Mouse (Mus musculus) G1E (cell line): ENCODE results near the gene Gpr162. TPM values are rescaled to one million over a fixed set of nuclear protein-coding genes. Genes with fewer than 3 reads are reported as not detected.

Experiments
- ATAC-seq: 2 replicates; pipeline ENCODE4 v1.8.0; 2016; ENCODE audit warnings: mild to moderate bottlenecking; ENCODE audit not compliant: insufficient number of reproducible peaks, poor library complexity, low FRiP score, severe bottlenecking; ENCODE audit errors: extremely low read depth
- DNase-seq: peaks from one replicate; pipeline ENCODE4 v3.0.0; 2012; ENCODE audit warnings: low spot score
- H3K27me3 ChIP-seq: 2 replicates; pipeline ENCODE4 v1.6.1; 2012; ENCODE audit warnings: mild to moderate bottlenecking, low read length, inconsistent platforms; ENCODE audit not compliant: insufficient read depth
- H3K36me3 ChIP-seq: replicated peaks from 2 replicates; pipeline ENCODE3; 2012; ENCODE audit warnings: mild to moderate bottlenecking, inconsistent platforms
- H3K4me1 ChIP-seq: 2 replicates; pipeline ENCODE4 v1.6.1; 2012; ENCODE audit warnings: low read depth, low read length, inconsistent platforms, mixed read lengths; ENCODE audit not compliant: insufficient read depth
- H3K4me3 ChIP-seq: 2 replicates; pipeline ENCODE4 v1.5.1; 2012; ENCODE audit warnings: low read depth, mild to moderate bottlenecking, inconsistent platforms, low read length, moderate library complexity, mixed read lengths
- H3K9me3 ChIP-seq: replicated peaks from 2 replicates; pipeline ENCODE4 v1.6.1; 2012; ENCODE audit warnings: inconsistent platforms
- CTCF ChIP-seq: IDR thresholded peaks from 2 replicates; pipeline ENCODE4 v1.5.1; 2012; ENCODE audit warnings: low read depth, low read length, inconsistent platforms, mixed read lengths
- GATA1 ChIP-seq: IDR thresholded peaks from 2 replicates; pipeline ENCODE4 v1.6.1; 2012; ENCODE audit warnings: borderline replicate concordance, low read length, inconsistent platforms, mixed read lengths
- GATA2 ChIP-seq: IDR thresholded peaks from 2 replicates; pipeline ENCODE4 v1.6.1; 2012; ENCODE audit warnings: low read depth, low read length, inconsistent platforms, borderline replicate concordance
- POLR2AphosphoS5 ChIP-seq: IDR thresholded peaks from 2 replicates; pipeline ENCODE4 v1.6.1; 2012; ENCODE audit warnings: low read depth, low read length, inconsistent platforms; ENCODE audit not compliant: insufficient replicate concordance
- TAL1 ChIP-seq: conservative IDR thresholded peaks from 2 replicates; pipeline ENCODE4 v1.6.1; 2012; ENCODE audit warnings: low read depth, low read length, inconsistent platforms, mixed read lengths
- polyA plus RNA-seq: library from polyadenylated mRNA; stranded (reverse); fragments of >175 nt; gene quantifications from 2 replicates; pipeline ENCODE4 v1.2.3, GENCODE M21; 2012
- total RNA-seq, 2 experiments: library from RNA; stranded (forward) in 1 of 2; stranded (reverse) in 1 of 2; fragments of 200-1000 nt in 1 of 2; fragments of >200 nt in 1 of 2; fragmentation: Nextera tagmentation in 1 of 2; gene quantifications; 2 replicates each; pipeline ENCODE4 v1.2.3; 2014 to 2017

Gene Gpr162
- total RNA-seq (2014; fragmentation: Nextera tagmentation) = not detected in 2 replicates
- 0.22 and 0.41 TPM in 2 replicates for total RNA-seq (2017)
- not detected in 2 replicates for polyA plus RNA-seq

- Histone ChIP-seq H3K4me3 (no peak within 1 kb of the TSS), H3K4me1 (peaks cover 5% of the 10 kb centered on the region; the same call in 1 of the 2 replicates), H3K27me3 (peaks cover 73% of the 10 kb centered on the region), H3K9me3 (no peaks in the 10 kb centered on the region), H3K36me3 (no peaks in the 10 kb centered on the region)
- TF ChIP-seq GATA2 = no peak
- no peak for TF ChIP-seq TAL1
- no peak for TF ChIP-seq GATA1
- no peak for TF ChIP-seq POLR2AphosphoS5
- no peak for TF ChIP-seq CTCF
- DNase-seq (no peak), ATAC-seq (no peak)
Measured at GRCm38 (mm10) chr6:124863658-124864298, at the start of gene Gpr162. TSS of gene Gpr162 (minus strand) at chr6:124863983.

GRCm38 (mm10) chr6:124913214-124913613 lies 49.4 kb upstream of the Gpr162 start:
- no peak for TF ChIP-seq TAL1
- TF ChIP-seq POLR2AphosphoS5 = no peak
- H3K4me3 ChIP-seq = no peak overlapping the region
- ATAC-seq (no peak), DNase-seq (no peak)
- H3K9me3 ChIP-seq = no peaks in the 10 kb centered on the region
- peaks cover 35% of the 10 kb centered on the region for H3K4me1 ChIP-seq
- H3K36me3 ChIP-seq = no peaks in the 10 kb centered on the region
- peaks cover 91% of the 10 kb centered on the region for H3K27me3 ChIP-seq

GRCm38 (mm10) chr6:124911533-124912218 lies 47.9 kb upstream of the Gpr162 start, which contains the start of gene Lag3:
TSS of gene Lag3 (minus strand) at chr6:124911705.
- TF ChIP-seq POLR2AphosphoS5 (no peak), GATA1 (no peak), TAL1 (no peak), GATA2 (no peak), CTCF (no peak)
- Histone ChIP-seq H3K4me3 (no peak within 1 kb of the TSS), H3K27me3 (peaks cover 90% of the 10 kb centered on the region), H3K36me3 (no peaks in the 10 kb centered on the region), H3K9me3 (no peaks in the 10 kb centered on the region), H3K4me1 (peaks cover 22% of the 10 kb centered on the region)
- no peak for ATAC-seq
- no peak for DNase-seq

GRCm38 (mm10) chr6:124910032-124910431 lies 46.2 kb upstream of the Gpr162 start:
- no peaks in the 10 kb centered on the region for H3K36me3 ChIP-seq
- no peaks in the 10 kb centered on the region for H3K9me3 ChIP-seq
- ATAC-seq (no peak), DNase-seq (no peak)
- no peak overlapping the region for H3K4me3 ChIP-seq
- H3K27me3 ChIP-seq = peaks cover 84% of the 10 kb centered on the region
- H3K4me1 ChIP-seq = peaks cover 11% of the 10 kb centered on the region
- TF ChIP-seq GATA1 (no peak), GATA2 (no peak), TAL1 (no peak), POLR2AphosphoS5 (no peak), CTCF (no peak)

- DNase-seq (no peak), ATAC-seq (no peak)
- TF ChIP-seq TAL1 = no peak
- TF ChIP-seq GATA1 = no peak
- no peak for TF ChIP-seq POLR2AphosphoS5
- no peak for TF ChIP-seq CTCF
- no peak for TF ChIP-seq GATA2
- H3K36me3 ChIP-seq = no peaks in the 10 kb centered on the region
- peaks cover 17% of the 10 kb centered on the region for H3K4me1 ChIP-seq
- H3K4me3 ChIP-seq = no peak overlapping the region
- H3K9me3 ChIP-seq = no peaks in the 10 kb centered on the region
- peaks cover 61% of the 10 kb centered on the region for H3K27me3 ChIP-seq
Measured at GRCm38 (mm10) chr6:124907767-124908166, 44.0 kb upstream of the Gpr162 start.
